Mouse (Mus musculus) embryonic facial prominence, embryonic 15.5 days (tissue): ENCODE measurements at regions not wholly inside any gene's neighbourhood (a gene's known extent, or its start where the extent isn't known, plus 50 kb on each side); places are given as distances from the start of the nearest gene placed in this dataset.
"Not testable (repeated sequence)": the region's sequence is repeated elsewhere in the genome, so short reads cannot be mapped to it uniquely, and the experiment has no call there.

Experiments used
- ATAC-seq: fragments of 200-750 bp; cut with Nextera tagmentation; 2 replicates; pipeline ENCODE4 v1.8.0; 2017; ENCODE audit warnings: low read depth, moderate TSS enrichment; ENCODE audit not compliant: insufficient number of reproducible peaks, low FRiP score, low TSS enrichment
- H3K27ac ChIP-seq: fragments of 300-500 bp; sonication (generic); replicated peaks from 2 replicates; pipeline ENCODE4 v1.5.1; 2015; ENCODE audit warnings: mild to moderate bottlenecking, inconsistent platforms
- H3K27me3 ChIP-seq: fragments of 300-500 bp; sonication (generic); 2 replicates; pipeline ENCODE4 v1.6.1; 2015; ENCODE audit warnings: inconsistent platforms
- H3K36me3 ChIP-seq: fragments of 300-500 bp; sonication (generic); 2 replicates; pipeline ENCODE4 v1.6.1; 2015; ENCODE audit warnings: mild to moderate bottlenecking, inconsistent platforms
- H3K4me1 ChIP-seq: fragments of 300-500 bp; sonication (generic); 2 replicates; pipeline ENCODE4 v1.6.1; 2015; ENCODE audit warnings: inconsistent platforms
- H3K4me2 ChIP-seq: fragments of 300-500 bp; sonication (generic); replicated peaks from 2 replicates; pipeline ENCODE4 v1.6.1; 2015; ENCODE audit warnings: mild to moderate bottlenecking, inconsistent platforms
- H3K4me3 ChIP-seq: fragments of 300-500 bp; sonication (generic); replicated peaks from 2 replicates; pipeline ENCODE4 v1.5.1; 2015; ENCODE audit warnings: mild to moderate bottlenecking, inconsistent platforms
- H3K9ac ChIP-seq: fragments of 300-500 bp; sonication (generic); 2 replicates; pipeline ENCODE4 v1.6.1; 2015; ENCODE audit warnings: inconsistent platforms
- H3K9me3 ChIP-seq: fragments of 300-500 bp; sonication (generic); replicated peaks from 2 replicates; pipeline ENCODE4 v1.6.1; 2016; ENCODE audit warnings: inconsistent platforms
- WGBS: fragments of 180-500 bp; shearing (Covaris S2); methylation state at CpG from one replicate; pipeline ENCODE4 v1.1.7; 2015; 5-methylcytosine and 5-hydroxymethylcytosine counted together

DNA sequence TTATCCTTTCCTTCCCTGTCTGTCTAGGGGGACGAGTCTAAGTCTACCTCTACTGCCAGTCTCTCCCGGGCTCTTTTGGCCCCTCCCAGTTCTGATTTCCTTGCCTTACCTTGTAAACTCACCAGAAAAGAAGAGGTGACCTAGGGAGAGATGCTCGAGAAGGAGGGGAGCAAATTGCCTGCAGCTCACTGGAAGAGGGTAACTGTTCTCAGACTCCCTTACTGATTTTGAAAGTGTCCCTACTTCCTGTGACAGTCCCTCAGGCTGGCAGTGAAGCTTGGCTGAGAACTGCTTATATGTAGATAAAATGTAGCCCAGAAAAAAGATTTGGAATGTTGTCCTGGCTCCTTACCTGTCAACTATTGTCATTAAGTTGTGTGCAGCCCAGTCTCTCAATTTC lies 180.6 kb upstream of the Tab2 start:
- ATAC-seq: no peak
- H3K4me3 ChIP-seq: no peak overlapping the region
- no peak overlapping the region for H3K4me2 ChIP-seq
- H3K36me3 ChIP-seq: no peaks in the 10 kb centered on the region
- no peaks in the 10 kb centered on the region for H3K27me3 ChIP-seq
- H3K9ac ChIP-seq: no peak overlapping the region
- H3K27ac ChIP-seq: no peak overlapping the region
- H3K4me1 ChIP-seq: peaks cover 9% of the 10 kb centered on the region; the same call in 1 of the 2 replicates
- no peaks in the 10 kb centered on the region for H3K9me3 ChIP-seq
- WGBS: 60% methylated on average over 3 of the region's 3 CpGs

DNA sequence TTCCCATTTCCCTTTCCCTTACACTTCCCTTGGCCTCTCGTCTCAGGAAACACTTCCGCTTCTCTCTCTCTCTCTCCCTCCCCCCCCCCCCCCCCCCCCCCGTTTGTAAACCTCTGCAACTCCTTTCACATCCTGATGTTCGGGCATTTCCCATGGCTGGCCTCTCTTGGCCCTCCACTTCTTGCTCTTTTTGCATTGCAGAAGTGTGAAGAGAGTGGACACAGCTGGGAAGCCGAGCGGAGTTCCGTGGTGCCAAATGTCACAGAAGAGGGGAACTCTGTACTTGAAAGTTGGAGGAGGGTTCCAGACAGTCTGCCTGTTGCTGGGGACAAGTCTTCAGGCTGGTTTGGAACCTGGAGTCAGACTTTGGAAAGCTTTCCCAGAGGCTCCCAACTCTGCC lies 179.2 kb upstream of the Tab2 start:
- Histone ChIP-seq H3K9me3 (no peaks in the 10 kb centered on the region), H3K9ac (no peak overlapping the region), H3K27ac (no peak overlapping the region), H3K27me3 (no peaks in the 10 kb centered on the region), H3K4me2 (no peak overlapping the region), H3K4me1 (peaks cover 9% of the 10 kb centered on the region; the same call in 1 of the 2 replicates), H3K36me3 (no peaks in the 10 kb centered on the region), H3K4me3 (no peak overlapping the region)
- no peak for ATAC-seq
- 55% methylated on average over 6 of the region's 7 CpGs for WGBS

DNA sequence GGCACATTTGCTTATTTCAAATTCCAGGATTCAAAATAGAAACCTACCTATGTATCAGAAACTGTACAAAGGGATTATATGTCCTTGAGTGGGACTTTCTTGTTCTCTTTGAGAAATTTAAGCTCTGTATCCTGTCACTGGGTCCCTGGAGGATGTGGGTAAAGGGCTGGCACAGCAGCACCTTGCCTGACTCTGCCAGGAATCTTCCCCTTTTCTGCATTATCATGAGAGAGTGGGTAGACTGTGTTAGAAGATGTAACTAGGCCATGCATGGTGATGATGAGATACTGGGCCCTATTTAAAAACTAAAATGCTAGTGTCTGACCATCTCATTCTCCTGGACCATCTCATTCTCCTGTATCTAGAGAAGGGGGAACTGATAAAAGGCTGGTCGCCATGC lies 178.4 kb upstream of the Tab2 start:
- Histone ChIP-seq H3K4me3 (no peak overlapping the region), H3K36me3 (no peaks in the 10 kb centered on the region), H3K9me3 (no peaks in the 10 kb centered on the region), H3K4me1 (peaks cover 9% of the 10 kb centered on the region; the same call in 1 of the 2 replicates), H3K9ac (no peak overlapping the region), H3K4me2 (no peak overlapping the region), H3K27ac (no peak overlapping the region), H3K27me3 (no peaks in the 10 kb centered on the region)
- ATAC-seq: no peak
- WGBS: 86% methylated on average over 1 of the region's 1 CpGs

DNA sequence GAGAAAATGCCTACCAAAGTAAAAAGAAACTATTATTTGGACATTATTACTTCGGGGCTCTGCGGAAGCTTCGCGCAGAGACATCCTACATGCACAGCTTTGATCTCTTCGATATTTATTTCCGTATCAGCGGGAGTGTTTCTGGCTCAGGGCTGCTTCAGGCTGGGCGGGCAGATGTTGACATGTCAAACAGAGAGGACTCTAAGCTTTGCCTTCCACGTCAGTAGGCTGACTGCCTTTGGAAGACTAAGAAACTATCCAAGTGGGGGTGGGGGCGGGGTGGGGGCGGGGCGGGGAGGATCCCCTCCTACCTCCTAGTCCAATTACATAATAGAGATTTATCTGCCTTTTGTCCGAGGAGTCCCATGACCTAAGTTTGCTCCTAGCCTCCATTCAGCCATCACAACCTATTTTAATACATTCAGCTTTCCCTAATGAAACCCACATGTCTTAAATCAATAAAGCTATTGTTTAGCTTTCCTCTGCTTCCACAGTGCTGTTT lies 177.5 kb upstream of the Tab2 start:
- Histone ChIP-seq H3K4me3 (no peak overlapping the region), H3K9ac (no peak overlapping the region), H3K27ac (0 out of 2 replicates have a peak overlapping the region, but pooled peaks have one; percentile 48), H3K4me2 (peak overlapping the region; percentile 27; the same call in 1 of the 2 replicates), H3K27me3 (no peaks in the 10 kb centered on the region), H3K9me3 (no peaks in the 10 kb centered on the region), H3K36me3 (no peaks in the 10 kb centered on the region), H3K4me1 (peaks cover 9% of the 10 kb centered on the region; the same call in 1 of the 2 replicates)
- 29% methylated on average over 13 of the region's 13 CpGs for WGBS
- peak; percentile 43; the same call in 1 of the 2 replicates for ATAC-seq

DNA sequence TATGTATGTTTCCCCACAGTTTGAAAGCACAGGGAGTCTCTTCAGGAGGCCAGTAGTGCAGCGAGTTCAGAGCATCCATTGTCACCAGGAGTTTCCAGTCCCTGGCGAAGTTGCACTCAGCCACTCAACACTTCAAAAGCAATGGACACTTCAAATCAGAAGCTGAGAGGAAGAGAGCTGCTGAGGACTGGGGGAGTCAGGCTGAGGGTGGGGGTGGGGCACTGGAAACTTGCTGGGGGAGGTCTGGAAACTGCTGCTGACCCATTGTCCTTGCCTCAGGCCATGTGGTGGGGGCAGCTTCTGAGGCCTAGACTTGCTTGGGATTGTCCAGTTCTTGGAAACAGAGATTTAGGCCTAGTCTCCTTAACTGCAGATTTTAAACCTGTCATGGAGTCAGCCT lies 176.8 kb upstream of the Tab2 start:
- Histone ChIP-seq H3K36me3 (no peaks in the 10 kb centered on the region), H3K9me3 (no peaks in the 10 kb centered on the region), H3K9ac (no peak overlapping the region), H3K4me3 (no peak overlapping the region), H3K27ac (no peak overlapping the region), H3K4me2 (no peak overlapping the region), H3K27me3 (no peaks in the 10 kb centered on the region), H3K4me1 (peaks cover 9% of the 10 kb centered on the region; the same call in 1 of the 2 replicates)
- WGBS: 73% methylated on average over 2 of the region's 2 CpGs
- no peak for ATAC-seq

DNA sequence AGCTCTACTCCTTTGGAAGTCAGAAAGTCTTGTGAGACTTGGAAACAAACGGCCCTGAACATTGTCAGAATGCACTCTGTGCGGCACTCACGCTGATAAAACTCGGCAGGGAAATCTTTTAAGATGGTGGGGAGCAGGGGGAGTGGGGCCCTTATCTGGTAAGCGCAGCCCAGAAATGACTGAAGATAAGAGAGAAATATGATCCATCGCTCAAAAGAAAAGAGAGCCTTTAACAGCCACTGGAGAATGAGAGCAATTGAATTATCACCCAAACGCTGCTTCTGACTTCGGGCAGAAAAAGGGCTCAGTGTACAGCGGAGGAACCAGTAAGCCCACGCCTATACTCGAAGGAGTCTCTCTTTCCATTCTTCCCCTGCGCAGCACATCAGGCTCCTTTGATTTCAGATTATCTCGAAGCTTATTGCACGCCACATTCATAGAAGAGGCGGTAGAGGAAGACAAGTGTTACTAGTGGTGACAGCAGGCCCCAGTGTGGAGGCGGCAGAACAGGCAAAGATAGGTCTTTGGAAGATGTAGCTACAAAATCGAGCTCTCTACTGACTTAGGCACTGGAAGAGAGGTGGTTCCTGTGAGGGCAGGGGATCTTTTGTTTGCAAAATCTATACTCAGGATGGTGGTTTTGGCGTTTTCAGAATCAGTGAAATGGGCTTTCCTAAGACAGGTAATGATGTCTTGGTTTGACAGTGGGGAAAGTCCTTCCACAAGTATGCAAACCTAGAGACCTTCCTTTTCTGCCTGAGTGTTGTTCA lies 174.6 kb upstream of the Tab2 start:
- Histone ChIP-seq H3K9me3 (no peaks in the 10 kb centered on the region), H3K27ac (no peak overlapping the region), H3K9ac (no peak overlapping the region), H3K4me3 (no peak overlapping the region), H3K27me3 (no peaks in the 10 kb centered on the region), H3K36me3 (no peaks in the 10 kb centered on the region), H3K4me2 (no peak overlapping the region), H3K4me1 (peaks cover 9% of the 10 kb centered on the region; the same call in 1 of the 2 replicates)
- no peak for ATAC-seq
- 57% methylated on average over 18 of the region's 18 CpGs for WGBS

DNA sequence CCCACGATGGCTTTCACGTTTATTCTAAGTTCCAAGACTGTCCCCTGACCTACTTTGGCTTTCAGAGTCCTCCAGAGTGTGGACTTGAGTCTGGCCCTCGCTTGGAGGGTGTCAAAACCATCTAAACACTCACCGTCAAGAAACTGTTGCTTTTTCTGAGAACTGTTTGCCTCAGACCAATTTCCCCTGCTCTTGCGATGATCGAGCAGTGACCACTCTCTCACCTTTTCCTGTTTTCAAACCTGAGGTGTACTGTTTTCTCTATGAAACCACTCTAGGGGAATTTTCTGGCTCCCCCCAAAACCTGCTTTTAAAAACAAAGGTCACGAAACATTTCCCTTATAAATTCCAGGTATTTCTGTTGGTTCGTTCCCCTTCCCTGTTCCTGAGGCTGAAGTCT lies 174.0 kb upstream of the Tab2 start:
- Histone ChIP-seq H3K9ac (no peak overlapping the region), H3K27me3 (no peaks in the 10 kb centered on the region), H3K4me3 (no peak overlapping the region), H3K4me1 (peaks cover 9% of the 10 kb centered on the region; the same call in 1 of the 2 replicates), H3K27ac (no peak overlapping the region), H3K36me3 (no peaks in the 10 kb centered on the region), H3K4me2 (no peak overlapping the region), H3K9me3 (no peaks in the 10 kb centered on the region)
- no peak for ATAC-seq
- 73% methylated on average over 8 of the region's 8 CpGs for WGBS

DNA sequence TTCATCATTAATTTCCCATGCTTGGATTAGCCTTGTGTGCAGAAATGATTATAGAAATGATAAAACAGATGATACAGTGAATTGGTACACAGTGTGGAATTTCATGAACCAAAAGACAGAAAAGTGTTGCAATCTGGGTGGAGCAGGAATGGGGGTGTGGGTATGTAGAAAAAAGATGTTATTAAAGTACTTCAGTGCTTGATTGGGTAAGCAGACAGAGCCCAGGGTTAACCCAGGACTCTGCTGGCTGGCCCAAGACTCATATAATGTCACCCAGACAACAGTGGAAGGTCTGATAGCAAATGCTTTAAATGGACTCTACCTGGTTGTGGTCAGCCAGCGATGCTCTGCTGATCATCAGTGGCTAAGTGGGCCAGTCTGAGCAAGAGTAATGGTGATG lies 168.1 kb upstream of the Tab2 start:
- Histone ChIP-seq H3K4me2 (no peak overlapping the region), H3K27ac (no peak overlapping the region), H3K27me3 (no peaks in the 10 kb centered on the region), H3K9ac (no peak overlapping the region), H3K4me3 (no peak overlapping the region), H3K4me1 (no peaks in the 10 kb centered on the region), H3K36me3 (no peaks in the 10 kb centered on the region), H3K9me3 (no peaks in the 10 kb centered on the region)
- 84% methylated on average over 1 of the region's 1 CpGs for WGBS
- no peak for ATAC-seq

DNA sequence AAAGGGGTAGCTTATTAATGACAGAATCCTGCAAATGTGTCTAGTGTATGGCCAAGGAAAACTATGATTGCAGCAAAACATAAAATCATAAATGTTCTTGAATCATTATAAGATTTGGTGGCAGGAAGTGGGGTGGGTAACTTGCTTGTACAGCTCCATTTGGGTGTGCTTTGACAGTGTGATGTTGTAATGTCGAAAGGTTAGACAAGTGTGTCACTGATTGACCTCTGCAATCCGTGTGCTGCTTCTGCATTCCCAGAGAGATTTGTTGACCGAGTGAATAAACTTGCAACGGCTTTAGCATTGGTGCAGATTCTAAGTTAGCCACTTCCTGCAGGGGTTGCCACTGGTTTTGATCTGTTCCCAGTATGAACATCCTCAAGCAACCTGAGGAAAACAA lies 165.9 kb upstream of the Tab2 start:
- Histone ChIP-seq H3K4me3 (no peak overlapping the region), H3K36me3 (no peaks in the 10 kb centered on the region), H3K4me1 (no peaks in the 10 kb centered on the region), H3K4me2 (no peak overlapping the region), H3K9me3 (no peaks in the 10 kb centered on the region), H3K9ac (no peak overlapping the region), H3K27ac (no peak overlapping the region), H3K27me3 (no peaks in the 10 kb centered on the region)
- WGBS: 52% methylated on average over 4 of the region's 4 CpGs
- no peak for ATAC-seq

DNA sequence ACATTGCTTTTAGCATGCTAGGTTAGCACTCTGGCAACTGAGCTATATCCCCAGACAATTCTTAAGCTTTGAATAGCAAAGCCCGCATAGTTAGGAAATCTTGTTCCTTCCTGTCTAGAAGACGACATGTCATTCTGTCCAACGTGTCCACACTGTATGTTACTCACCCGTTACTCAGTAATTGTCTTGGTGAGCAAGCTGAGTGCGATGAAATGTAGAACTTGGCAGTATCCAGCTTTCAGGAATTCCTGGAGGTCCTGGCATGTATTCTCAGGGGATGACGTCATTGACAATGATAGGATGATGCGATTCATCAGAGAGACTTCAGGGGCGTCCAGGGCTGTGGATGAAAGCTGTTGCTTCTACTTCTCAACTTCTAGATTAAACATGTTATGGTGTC lies 160.8 kb upstream of the Tab2 start:
- Histone ChIP-seq H3K27ac (no peak overlapping the region), H3K27me3 (no peaks in the 10 kb centered on the region), H3K9me3 (no peaks in the 10 kb centered on the region), H3K36me3 (no peaks in the 10 kb centered on the region), H3K4me2 (no peak overlapping the region), H3K9ac (no peak overlapping the region), H3K4me3 (no peak overlapping the region), H3K4me1 (no peaks in the 10 kb centered on the region)
- 74% methylated on average over 8 of the region's 8 CpGs for WGBS
- no peak for ATAC-seq

DNA sequence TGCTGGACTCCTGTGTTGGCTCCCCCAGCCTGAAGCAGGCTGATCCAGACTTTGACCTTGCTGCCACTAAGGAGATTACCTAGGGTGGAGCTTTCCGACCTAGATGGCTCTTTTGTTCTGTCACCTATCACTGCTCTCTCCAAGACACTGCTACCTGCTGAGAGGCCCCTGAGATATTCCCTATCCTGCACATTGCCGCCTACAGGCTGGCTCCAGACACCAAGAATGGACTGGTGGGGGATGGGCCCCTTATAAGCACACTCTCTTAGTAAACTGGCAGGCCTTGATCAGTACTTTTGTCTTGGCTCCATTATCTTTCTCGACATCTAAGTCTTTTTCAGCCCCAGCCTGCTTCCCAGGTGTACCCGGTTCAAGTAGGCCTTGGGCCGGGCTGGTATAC lies 158.9 kb upstream of the Tab2 start:
- not testable (repeated sequence) for H3K36me3 ChIP-seq, H3K4me3 ChIP-seq, H3K4me2 ChIP-seq, ATAC-seq, H3K4me1 ChIP-seq, H3K9me3 ChIP-seq, H3K9ac ChIP-seq, H3K27ac ChIP-seq, H3K27me3 ChIP-seq
- WGBS: 65% methylated on average over 5 of the region's 5 CpGs

DNA sequence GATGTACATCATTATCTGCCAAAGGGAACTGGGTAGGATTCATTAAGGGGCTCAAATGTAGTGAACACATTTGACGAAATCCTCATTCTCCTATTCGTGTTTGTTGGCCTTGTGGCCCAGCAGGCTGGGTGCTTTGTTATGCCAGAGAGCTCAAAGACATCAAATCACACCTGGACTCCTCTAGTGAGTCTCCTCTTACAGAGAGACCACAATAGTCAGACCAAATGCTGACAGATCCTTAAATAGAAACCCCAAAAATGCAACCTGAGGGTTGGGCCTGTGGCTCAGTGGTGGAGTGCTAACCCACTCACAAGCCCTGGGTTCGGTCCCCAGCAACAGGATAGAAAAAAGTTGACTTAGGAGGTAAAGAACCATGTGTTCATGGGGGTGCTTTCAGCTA lies 158.5 kb upstream of the Tab2 start:
- no peak overlapping the region for H3K4me2 ChIP-seq
- no peaks in the 10 kb centered on the region for H3K36me3 ChIP-seq
- H3K4me1 ChIP-seq: no peaks in the 10 kb centered on the region
- H3K9ac ChIP-seq: no peak overlapping the region
- no peak for ATAC-seq
- no peak overlapping the region for H3K4me3 ChIP-seq
- 65% methylated on average over 3 of the region's 3 CpGs for WGBS
- no peaks in the 10 kb centered on the region for H3K27me3 ChIP-seq
- H3K9me3 ChIP-seq: no peaks in the 10 kb centered on the region
- H3K27ac ChIP-seq: no peak overlapping the region
